Mouse (Mus musculus): ENCODE results near the gene Dnah12. TPM values are rescaled to one million over a fixed set of nuclear protein-coding genes. Genes with fewer than 3 reads are reported as not detected.

Dnah12 gene
- polyA plus RNA-seq, 1 experiment from 2014 or later = 0.09 TPM

DNA sequence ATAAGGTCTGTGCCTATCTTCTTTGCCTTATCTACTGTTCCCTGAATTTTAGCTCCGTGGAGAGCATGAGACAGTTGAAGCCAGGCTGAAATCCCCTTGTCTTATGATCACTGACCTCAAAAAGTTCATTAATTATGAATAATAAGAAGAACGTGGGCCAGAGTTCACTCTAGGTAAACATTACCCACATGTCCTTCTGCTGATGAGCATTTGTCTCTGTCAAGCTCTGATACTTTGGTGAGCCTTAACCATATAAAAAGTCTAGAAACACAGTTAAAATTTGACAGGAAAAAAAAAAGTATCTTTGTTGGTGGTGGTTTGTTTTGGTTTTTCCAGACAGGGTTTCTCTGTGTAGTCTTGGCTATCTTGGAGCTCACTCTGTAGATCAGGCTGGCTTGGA, 161.0 kb downstream of the Dnah12 start:
- WGBS = 85% methylated on average over 2 of the region's 2 CpGs
- no peak overlapping the region for H3K4me3 ChIP-seq
- no peak overlapping the region for H3K27ac ChIP-seq (replicated peaks)
- H3K9me3 ChIP-seq = no peaks in the 10 kb centered on the region
- no peaks in the 10 kb centered on the region for H3K36me3 ChIP-seq
- H3K4me2 ChIP-seq (replicated peaks) = no peak overlapping the region
- ATAC-seq (replicated peaks) = no peak
- H3K27me3 ChIP-seq = no peaks in the 10 kb centered on the region
- no peak overlapping the region for H3K9ac ChIP-seq (replicated peaks)
- H3K4me1 ChIP-seq = no peaks in the 10 kb centered on the region

DNA sequence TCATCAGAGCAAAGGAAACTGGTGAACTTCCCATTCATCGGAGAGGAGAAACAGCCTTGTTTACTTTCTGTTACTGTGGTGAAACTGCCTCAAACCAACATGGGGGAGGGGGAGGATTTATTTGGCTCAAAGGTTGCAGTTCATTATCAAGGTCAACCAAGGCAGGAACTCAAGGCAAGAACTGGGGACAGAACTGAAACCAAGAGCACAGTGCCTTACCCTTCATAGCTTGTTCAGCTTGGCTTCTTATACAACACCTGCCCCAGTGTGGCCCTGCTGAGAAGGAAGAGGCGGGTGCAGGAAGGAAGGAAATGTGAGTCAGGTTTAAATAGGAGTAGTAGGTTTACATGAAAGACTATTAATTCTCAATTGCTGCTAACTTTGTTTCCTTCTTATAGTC, 165.3 kb downstream of the Dnah12 start:
- Histone ChIP-seq H3K4me2 (replicated peaks) (no peak overlapping the region), H3K9ac (replicated peaks) (no peak overlapping the region), H3K27ac (replicated peaks) (no peak overlapping the region), H3K36me3 (no peaks in the 10 kb centered on the region), H3K27me3 (no peaks in the 10 kb centered on the region), H3K9me3 (no peaks in the 10 kb centered on the region), H3K4me1 (no peaks in the 10 kb centered on the region), H3K4me3 (no peak overlapping the region)
- ATAC-seq (replicated peaks) = no peak
- WGBS = 79% methylated on average over 2 of the region's 2 CpGs

DNA sequence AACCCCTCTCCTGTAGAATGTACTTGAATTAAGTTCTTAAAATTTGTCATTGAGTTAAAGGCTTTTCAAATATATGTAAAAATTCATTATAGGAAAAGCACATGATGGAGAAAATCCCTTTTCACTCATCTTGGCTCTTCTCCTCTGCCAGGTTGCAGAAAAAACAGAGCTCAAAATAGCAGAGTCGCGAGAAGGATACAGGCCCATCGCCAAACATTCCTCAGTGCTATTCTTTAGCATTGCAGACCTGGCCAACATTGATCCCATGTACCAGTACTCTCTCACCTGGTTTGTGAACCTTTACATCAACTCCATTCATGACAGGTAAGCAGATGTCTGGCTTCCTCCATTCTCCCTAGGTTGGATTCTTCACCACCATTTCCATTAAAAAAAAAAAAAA, 165.9 kb downstream of the Dnah12 start:
- Histone ChIP-seq H3K4me1 (no peaks in the 10 kb centered on the region), H3K36me3 (no peaks in the 10 kb centered on the region), H3K9me3 (no peaks in the 10 kb centered on the region), H3K9ac (replicated peaks) (no peak overlapping the region), H3K4me2 (replicated peaks) (no peak overlapping the region), H3K27me3 (no peaks in the 10 kb centered on the region), H3K4me3 (no peak overlapping the region), H3K27ac (replicated peaks) (no peak overlapping the region)
- 81% methylated on average over 3 of the region's 3 CpGs for WGBS
- no peak for ATAC-seq (replicated peaks)

DNA sequence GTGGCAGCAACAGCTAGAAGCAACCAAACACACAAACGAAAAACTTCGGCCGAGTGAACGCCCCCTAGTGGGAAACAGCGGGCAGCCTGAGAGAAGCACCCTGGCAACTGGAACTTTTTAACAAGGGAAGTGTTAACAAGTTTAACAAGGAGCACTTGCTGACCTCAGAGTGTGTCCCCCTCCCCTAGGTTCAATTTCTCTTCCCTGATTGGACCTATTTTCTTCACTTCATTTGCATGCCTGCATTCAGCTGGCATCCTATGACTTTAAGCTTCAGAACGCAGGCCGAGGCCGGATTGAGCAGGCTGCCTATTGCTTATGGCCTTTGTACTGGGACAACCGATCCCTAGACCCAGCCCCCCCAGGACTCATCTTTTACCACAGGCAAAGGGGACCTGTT, 174.3 kb downstream of the Dnah12 start:
- ATAC-seq (replicated peaks) = no peak
- Histone ChIP-seq H3K4me1 (no peaks in the 10 kb centered on the region), H3K4me2 (replicated peaks) (no peak overlapping the region), H3K4me3 (no peak overlapping the region), H3K27me3 (no peaks in the 10 kb centered on the region), H3K9ac (replicated peaks) (no peak overlapping the region), H3K27ac (replicated peaks) (no peak overlapping the region), H3K36me3 (no peaks in the 10 kb centered on the region), H3K9me3 (no peaks in the 10 kb centered on the region)
- WGBS = 71% methylated on average over 9 of the region's 9 CpGs

DNA sequence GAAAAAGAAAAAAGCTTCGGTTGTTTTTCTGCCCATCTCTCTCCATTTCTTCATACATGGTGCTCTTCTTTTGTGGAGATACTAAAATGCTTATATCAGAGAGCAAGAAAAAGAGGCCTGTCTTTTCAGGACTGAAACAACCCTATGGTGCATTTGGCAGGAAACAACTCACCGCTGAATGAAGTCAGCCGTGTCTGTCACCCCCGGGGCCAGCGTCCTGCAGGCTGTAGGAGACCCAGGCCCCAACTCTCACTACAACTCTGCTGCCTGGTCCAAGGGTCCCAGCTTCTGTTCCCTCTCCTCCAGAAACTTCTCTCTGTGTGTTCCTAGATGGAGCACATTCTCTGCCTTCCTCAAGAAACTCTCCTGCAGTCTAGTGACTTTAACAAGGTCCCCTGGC, 175.2 kb downstream of the Dnah12 start:
- Histone ChIP-seq H3K9me3 (no peaks in the 10 kb centered on the region), H3K9ac (replicated peaks) (no peak overlapping the region), H3K27ac (replicated peaks) (no peak overlapping the region), H3K27me3 (no peaks in the 10 kb centered on the region), H3K36me3 (no peaks in the 10 kb centered on the region), H3K4me1 (no peaks in the 10 kb centered on the region), H3K4me2 (replicated peaks) (no peak overlapping the region), H3K4me3 (no peak overlapping the region)
- ATAC-seq (replicated peaks) = no peak
- 91% methylated on average over 5 of the region's 5 CpGs for WGBS

DNA sequence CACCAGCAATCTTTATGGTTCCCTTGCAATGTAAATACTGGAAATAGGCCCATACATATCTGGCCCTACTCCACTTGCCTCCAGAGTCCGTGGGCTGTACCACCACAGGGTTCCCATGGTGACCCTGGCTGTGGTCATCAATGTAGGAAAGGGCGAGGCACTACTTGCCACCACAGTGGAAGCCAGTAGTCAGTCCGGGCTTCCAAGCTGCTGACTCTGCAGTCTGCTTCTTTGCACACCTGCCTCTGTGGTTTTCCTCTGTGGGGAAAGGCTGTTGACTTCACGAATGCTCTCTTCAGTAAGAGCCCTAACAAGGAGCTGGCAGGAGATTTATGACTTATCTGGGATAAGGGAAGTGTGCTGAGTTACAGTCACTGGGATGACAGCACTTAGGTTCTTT, 185.7 kb downstream of the Dnah12 start:
- H3K36me3 ChIP-seq = no peaks in the 10 kb centered on the region
- 82% methylated on average over 4 of the region's 4 CpGs for WGBS
- no peak overlapping the region for H3K4me3 ChIP-seq
- H3K27me3 ChIP-seq = no peaks in the 10 kb centered on the region
- H3K9me3 ChIP-seq = no peaks in the 10 kb centered on the region
- no peak overlapping the region for H3K9ac ChIP-seq (replicated peaks)
- no peak for ATAC-seq (replicated peaks)
- H3K4me1 ChIP-seq = no peaks in the 10 kb centered on the region
- no peak overlapping the region for H3K27ac ChIP-seq (replicated peaks)
- H3K4me2 ChIP-seq (replicated peaks) = no peak overlapping the region

DNA sequence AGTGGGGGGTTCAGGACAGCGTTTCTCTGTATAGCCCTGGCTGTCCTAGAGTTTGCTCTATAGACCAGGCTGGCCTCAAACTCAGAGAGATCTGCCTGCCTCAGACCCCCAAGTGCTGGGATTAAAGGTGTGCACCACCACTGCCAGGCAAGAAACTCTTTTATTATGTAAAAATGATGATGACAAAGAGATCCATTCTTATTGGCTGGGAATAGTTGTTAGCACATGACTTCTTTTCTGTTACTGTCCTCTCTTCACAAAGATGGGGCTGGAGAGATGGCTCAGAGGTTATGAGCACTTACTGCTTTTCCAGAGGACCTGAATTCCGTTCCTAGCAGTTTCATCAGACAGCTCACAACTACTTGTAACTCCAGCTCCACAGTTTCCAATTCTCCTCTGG, 186.9 kb downstream of the Dnah12 start:
- H3K9ac ChIP-seq (replicated peaks) = no peak overlapping the region
- H3K4me3 ChIP-seq = no peak overlapping the region
- no peaks in the 10 kb centered on the region for H3K27me3 ChIP-seq
- ATAC-seq (replicated peaks) = no peak
- no peak overlapping the region for H3K4me2 ChIP-seq (replicated peaks)
- no peak overlapping the region for H3K27ac ChIP-seq (replicated peaks)
- no peaks in the 10 kb centered on the region for H3K9me3 ChIP-seq
- no peaks in the 10 kb centered on the region for H3K4me1 ChIP-seq
- no peaks in the 10 kb centered on the region for H3K36me3 ChIP-seq
- WGBS = 80% methylated on average over 2 of the region's 2 CpGs

DNA sequence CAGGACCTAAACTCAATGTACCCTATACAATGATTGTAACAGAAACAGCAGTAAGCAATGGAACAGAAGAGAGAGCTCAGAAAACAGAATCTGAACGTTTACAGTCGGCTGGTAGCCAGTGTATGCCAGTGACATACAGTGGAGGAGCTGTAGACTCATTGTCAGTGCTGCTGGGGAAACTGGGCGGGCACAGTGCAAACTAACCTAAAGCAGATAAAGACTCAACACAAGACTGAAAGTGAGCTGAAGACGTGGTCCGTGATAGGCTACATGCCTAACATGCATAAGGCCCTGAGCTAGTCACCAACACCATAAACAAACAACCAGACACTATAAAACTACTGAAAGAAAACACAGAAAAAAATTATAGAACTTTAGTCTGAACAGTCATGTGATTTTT, 188.6 kb downstream of the Dnah12 start:
- no peaks in the 10 kb centered on the region for H3K9me3 ChIP-seq
- H3K36me3 ChIP-seq = no peaks in the 10 kb centered on the region
- no peaks in the 10 kb centered on the region for H3K27me3 ChIP-seq
- no peak for ATAC-seq (replicated peaks)
- 89% methylated on average over 5 of the region's 5 CpGs for WGBS
- no peaks in the 10 kb centered on the region for H3K4me1 ChIP-seq
- H3K4me2 ChIP-seq (replicated peaks) = no peak overlapping the region
- no peak overlapping the region for H3K27ac ChIP-seq (replicated peaks)
- no peak overlapping the region for H3K9ac ChIP-seq (replicated peaks)
- H3K4me3 ChIP-seq = no peak overlapping the region

DNA sequence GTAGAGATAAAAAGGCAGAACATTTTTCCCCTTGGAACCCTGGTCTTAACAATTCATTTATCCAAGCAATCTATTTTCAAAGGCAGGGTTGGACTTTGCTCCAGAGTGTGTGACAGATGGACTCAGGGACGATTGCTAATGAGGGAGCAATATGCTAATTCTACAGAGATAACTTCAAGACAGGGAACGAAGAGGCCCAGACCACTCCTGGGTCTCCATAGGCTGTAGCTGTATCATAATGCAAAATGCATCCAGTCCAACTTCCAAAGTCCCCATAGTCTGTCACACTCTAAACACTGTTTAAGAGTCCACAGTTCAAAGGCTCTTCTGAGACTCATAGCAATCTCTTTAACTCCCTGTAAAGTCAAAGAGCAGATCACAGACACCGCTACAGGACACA, 194.2 kb downstream of the Dnah12 start:
- Histone ChIP-seq H3K9ac (replicated peaks) (no peak overlapping the region), H3K4me2 (replicated peaks) (no peak overlapping the region), H3K27me3 (no peaks in the 10 kb centered on the region), H3K36me3 (no peaks in the 10 kb centered on the region), H3K4me3 (no peak overlapping the region), H3K27ac (replicated peaks) (no peak overlapping the region), H3K9me3 (no peaks in the 10 kb centered on the region), H3K4me1 (no peaks in the 10 kb centered on the region)
- ATAC-seq (replicated peaks) = no peak
- 54% methylated on average over 3 of the region's 3 CpGs for WGBS

DNA sequence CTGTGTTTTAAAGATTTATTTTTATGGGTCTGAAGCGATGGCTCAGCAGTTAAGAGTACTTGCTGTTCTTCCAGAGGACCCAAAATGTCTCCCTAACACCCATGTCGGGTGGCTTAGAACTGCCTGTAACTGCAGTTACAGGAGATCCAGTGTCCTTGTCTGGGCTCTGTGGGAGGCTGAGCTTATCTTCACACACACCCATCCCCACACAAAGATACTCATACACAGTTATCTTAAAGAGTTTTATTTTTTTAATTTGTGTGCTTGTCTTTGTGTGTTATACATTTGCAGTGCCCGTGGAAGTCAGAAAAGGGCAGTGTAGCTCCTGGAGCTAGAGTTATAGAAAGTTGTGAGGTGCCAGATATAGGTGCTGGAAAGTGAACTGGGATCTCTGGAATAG, 197.7 kb downstream of the Dnah12 start:
- ATAC-seq (replicated peaks) = no peak
- WGBS = 96% methylated on average over 3 of the region's 3 CpGs

DNA sequence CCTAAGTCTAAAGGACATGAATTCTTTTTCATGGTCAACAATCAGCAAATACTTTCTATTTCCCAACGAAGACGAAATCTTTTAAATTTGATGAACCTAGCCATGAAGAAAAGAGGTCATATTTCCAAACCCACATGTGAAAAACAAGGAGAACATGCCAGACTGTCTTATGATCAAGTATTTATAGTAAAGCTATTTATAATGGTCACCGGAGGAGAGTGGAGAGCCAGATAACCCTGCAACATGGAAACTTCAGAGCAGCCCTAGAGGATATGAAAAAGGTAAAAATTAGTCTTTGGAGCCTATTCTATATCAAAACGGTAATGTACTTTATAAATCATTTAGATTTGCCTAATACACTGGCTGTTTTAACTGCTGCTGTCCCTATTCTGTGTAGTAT, 201.3 kb downstream of the Dnah12 start, which contains the start of gene Asb14:
TSS of gene Asb14 (plus strand) at position 166 of the 400 bp plus-strand sequence.
- Histone ChIP-seq H3K4me3 (no peak within 1 kb of the TSS), H3K9ac (replicated peaks) (no peak within 1 kb of the TSS), H3K36me3 (no peaks in the 10 kb centered on the region), H3K27me3 (no peaks in the 10 kb centered on the region), H3K27ac (replicated peaks) (no peak within 1 kb of the TSS), H3K4me2 (replicated peaks) (no peak within 1 kb of the TSS), H3K9me3 (no peaks in the 10 kb centered on the region), H3K4me1 (no peaks in the 10 kb centered on the region)
- 94% methylated on average over 4 of the region's 4 CpGs for WGBS
- ATAC-seq (replicated peaks) = no peak

More for the DNA sequence above, 197.7 kb downstream of the Dnah12 start:
- Histone ChIP-seq H3K27me3 (no peaks in the 10 kb centered on the region), H3K9me3 (no peaks in the 10 kb centered on the region), H3K36me3 (no peaks in the 10 kb centered on the region), H3K9ac (replicated peaks) (no peak overlapping the region), H3K27ac (replicated peaks) (no peak overlapping the region), H3K4me2 (replicated peaks) (no peak overlapping the region), H3K4me3 (no peak overlapping the region), H3K4me1 (no peaks in the 10 kb centered on the region)

DNA sequence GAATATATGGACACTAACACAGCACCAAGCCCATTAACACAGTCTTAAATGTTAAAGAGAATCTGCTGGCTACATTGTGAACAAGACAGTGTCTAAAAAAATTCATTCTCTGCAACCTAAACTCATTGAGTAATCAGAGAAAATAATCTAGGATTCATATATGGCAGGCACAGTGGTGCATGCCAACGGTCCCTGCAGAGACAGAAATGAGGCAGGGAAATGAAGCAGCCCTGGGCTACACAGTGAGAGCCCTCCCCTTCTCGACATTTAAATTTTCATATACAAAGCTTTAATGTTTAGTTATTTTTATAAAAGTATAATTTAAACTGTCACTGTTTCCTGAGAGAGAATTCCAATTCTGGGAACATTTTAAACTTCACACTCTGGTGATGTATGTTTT, 206.4 kb downstream of the Dnah12 start:
- Histone ChIP-seq H3K4me2 (replicated peaks) (no peak overlapping the region), H3K9ac (replicated peaks) (no peak overlapping the region), H3K4me1 (no peaks in the 10 kb centered on the region), H3K27ac (replicated peaks) (no peak overlapping the region), H3K4me3 (no peak overlapping the region), H3K27me3 (no peaks in the 10 kb centered on the region), H3K36me3 (no peaks in the 10 kb centered on the region), H3K9me3 (no peaks in the 10 kb centered on the region)
- ATAC-seq (replicated peaks) = no peak
- 89% methylated on average over 2 of the region's 2 CpGs for WGBS

DNA sequence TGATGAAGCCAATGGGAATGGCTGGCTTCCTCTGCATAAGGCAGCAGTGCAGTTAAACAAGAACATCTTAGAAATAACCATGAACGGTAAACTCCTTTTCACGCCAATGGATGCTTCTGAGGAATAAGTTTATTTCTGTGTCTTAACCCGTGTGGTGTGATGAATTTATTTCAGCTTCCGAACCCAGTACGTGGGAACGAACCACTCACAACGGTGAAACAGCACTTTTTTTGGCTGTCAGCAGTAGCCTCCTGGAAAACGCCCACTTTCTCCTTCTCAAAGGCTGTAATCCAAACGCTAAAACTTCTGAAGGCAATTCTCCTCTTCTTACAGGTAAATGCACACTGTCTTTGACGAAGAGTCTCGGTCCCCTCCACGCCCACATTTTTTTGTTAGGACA, 207.8 kb downstream of the Dnah12 start:
- no peak for ATAC-seq (replicated peaks)
- WGBS = 87% methylated on average over 12 of the region's 12 CpGs
- H3K27me3 ChIP-seq = no peaks in the 10 kb centered on the region

More for the DNA sequence above, 207.8 kb downstream of the Dnah12 start:
- H3K36me3 ChIP-seq = no peaks in the 10 kb centered on the region
- H3K27ac ChIP-seq (replicated peaks) = no peak overlapping the region
- no peak overlapping the region for H3K4me3 ChIP-seq
- no peak overlapping the region for H3K9ac ChIP-seq (replicated peaks)
- no peaks in the 10 kb centered on the region for H3K9me3 ChIP-seq
- no peak overlapping the region for H3K4me2 ChIP-seq (replicated peaks)
- H3K4me1 ChIP-seq = no peaks in the 10 kb centered on the region

Measured in forebrain, embryonic 15.5 days (tissue).